Mouse (Mus musculus) thymus, postnatal 10 days (tissue): ENCODE measurements at regions not wholly inside any gene's neighbourhood (a gene's known extent, or its start where the extent isn't known, plus 50 kb on each side); places are given as distances from the start of the nearest gene placed in this dataset.
A peak's percentile ranks its signal among the peaks of the same experiment; 100 is the strongest.

ENCODE experiments used
- DNase-seq, 2 experiments: peaks; one replicate each; pipeline ENCODE4 v3.0.0; 2021; ENCODE audit warnings: low spot score in 2 of 2

DNA sequence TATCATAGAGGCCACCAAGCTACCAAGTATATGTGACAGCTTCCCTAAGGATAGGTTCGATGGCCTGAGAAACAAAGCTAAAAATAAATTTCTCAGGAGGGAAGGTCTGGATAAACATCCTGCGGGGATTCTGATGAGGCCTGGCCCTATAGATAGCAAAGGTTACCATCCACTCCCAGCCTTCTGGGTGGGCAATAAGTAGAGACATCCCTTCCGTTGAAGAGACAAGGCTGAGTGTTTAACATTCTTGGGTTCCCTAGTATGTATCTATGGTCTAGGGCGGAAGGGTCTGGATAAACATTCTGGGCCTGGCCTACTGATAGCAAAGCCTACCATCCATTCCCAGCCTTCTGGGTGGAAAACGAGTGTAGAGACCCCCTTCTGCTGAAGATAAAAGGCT is 180.5 kb upstream of the Dlk1 start:
- DNase-seq = no peak

DNA sequence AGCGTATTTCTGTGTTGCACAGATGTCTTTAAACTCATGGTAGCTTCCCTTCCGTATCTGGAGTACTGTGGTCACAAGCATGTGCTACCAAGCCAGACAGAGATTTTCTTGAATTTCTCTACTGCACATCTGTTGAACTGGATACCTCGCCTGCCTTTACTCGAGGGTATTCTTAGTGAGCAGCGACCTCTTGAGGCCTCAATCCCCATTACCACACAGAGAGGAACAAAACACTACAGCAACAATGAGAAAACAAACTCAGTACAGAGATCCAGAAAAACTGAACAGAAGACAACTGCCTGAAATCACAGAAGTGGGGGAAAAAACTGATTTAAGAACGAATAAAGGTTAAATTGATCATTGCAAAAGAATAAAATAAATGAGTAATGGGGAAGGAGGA is 137.8 kb upstream of the Dlk1 start:
- no peak for DNase-seq

GRCm38 (mm10) chr12:109325986-109326385 is 126.6 kb upstream of the Dlk1 start:
- no peak for DNase-seq

- no peak for DNase-seq
These were observed 81.3 kb upstream of the Dlk1 start for GRCm38 (mm10) chr12:109371327-109371726.

GRCm38 (mm10) chr12:109385794-109386193 is 66.8 kb upstream of the Dlk1 start:
- DNase-seq = no peak

DNA sequence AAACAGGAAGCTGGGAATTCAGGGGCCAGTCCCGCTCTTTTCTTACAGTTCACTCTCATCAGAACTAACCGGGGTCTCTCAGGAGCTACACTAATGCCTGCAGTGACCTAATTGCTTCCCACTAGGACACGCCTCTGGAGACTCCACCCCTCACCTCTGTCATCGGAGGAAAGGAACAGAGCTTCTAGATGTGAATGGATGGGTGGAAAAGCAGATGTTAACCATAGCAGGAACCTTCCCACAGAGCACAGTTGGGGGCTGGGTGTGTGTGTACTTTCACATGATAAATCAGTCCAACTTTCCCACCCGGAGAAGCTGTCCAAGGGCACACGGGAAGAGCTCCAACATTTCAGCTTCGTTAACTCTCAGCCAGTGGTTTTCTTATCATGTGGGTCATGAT is 63.8 kb upstream of the Dlk1 start:
- DNase-seq = no peak

DNA sequence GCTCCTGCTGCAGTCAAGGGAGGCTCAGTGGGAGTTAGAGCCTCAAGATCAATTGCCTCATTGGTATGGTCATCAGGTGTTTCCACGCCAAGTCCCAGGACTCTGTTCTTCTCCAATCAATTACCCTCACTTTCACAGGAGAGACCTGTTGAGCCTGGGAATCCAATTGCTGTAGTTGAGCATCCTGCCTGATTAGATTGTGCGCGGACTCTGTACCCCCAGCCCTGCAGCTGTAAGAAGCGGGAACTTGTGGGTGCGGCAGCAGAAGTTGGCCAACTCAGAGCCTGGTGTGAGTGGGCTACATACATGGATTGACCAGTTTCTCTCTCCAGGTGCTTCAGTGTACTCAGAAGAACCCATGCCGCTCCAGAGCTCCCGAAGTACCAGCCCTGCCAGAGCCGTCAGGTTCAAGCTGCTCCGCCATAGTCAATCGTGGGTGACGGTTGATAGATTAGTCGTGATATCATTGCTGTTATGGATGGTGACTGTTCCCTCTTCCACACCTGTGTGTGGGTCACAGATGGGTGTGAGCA is 62.2 kb upstream of the Dlk1 start:
- no peak for DNase-seq

GRCm38 (mm10) chr12:109390978-109391377 is 61.6 kb upstream of the Dlk1 start:
- no peak for DNase-seq

DNA sequence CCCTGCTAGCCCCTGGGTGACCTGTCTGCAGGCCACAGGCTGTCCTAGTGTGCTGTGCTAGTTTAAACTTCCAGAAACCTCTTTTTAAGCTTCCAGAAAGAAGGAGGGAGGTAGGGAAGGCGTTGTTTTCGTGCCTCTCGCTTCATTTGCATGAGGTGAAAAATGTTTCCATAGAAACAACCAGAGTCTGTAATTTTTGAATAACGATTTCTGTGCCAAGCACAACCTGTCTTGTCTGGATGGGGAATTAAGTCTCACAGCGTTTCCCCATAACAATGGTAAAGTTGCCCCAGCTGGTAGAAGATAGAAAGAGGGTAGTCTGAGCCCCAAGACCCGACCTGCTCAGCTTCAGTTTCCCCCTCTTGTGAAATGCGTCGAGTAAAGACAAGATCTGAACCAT is 59.3 kb upstream of the Dlk1 start:
- DNase-seq = no peak

GRCm38 (mm10) chr12:109393795-109394194 is 58.8 kb upstream of the Dlk1 start:
- DNase-seq = peak; percentile 43 to 71

GRCm38 (mm10) chr12:109394396-109394795 is 58.2 kb upstream of the Dlk1 start:
- no peak for DNase-seq

- no peak for DNase-seq
These were observed 56.0 kb upstream of the Dlk1 start for GRCm38 (mm10) chr12:109396614-109397013.

GRCm38 (mm10) chr12:109397175-109398058 is 55.2 kb upstream of the Dlk1 start:
- no peak for DNase-seq

DNA sequence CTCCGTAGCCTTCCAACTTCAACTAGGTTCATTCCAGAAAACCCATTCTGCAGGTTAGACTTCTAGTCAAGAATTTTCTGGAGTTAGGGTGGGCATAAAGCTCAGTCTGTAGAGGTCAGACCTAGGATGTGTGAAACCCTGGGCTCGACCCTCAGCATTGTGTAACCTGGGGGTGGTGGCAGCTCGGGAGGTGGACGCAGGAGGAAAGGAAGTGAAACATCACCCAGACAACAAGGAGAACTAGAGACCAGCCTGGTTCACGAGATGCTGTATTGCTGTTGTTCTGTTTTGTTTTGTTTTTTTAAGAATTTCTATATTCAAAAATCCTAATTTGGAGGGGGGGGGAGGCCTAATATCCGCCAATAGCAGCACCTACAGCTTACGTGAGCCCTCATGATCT is 54.1 kb upstream of the Dlk1 start:
- DNase-seq = no peak

GRCm38 (mm10) chr12:109398951-109399350 is 53.7 kb upstream of the Dlk1 start:
- DNase-seq = no peak

GRCm38 (mm10) chr12:109399591-109399990 is 53.0 kb upstream of the Dlk1 start:
- DNase-seq = no peak

GRCm38 (mm10) chr12:109400041-109400440 is 52.6 kb upstream of the Dlk1 start:
- DNase-seq = no peak

DNA sequence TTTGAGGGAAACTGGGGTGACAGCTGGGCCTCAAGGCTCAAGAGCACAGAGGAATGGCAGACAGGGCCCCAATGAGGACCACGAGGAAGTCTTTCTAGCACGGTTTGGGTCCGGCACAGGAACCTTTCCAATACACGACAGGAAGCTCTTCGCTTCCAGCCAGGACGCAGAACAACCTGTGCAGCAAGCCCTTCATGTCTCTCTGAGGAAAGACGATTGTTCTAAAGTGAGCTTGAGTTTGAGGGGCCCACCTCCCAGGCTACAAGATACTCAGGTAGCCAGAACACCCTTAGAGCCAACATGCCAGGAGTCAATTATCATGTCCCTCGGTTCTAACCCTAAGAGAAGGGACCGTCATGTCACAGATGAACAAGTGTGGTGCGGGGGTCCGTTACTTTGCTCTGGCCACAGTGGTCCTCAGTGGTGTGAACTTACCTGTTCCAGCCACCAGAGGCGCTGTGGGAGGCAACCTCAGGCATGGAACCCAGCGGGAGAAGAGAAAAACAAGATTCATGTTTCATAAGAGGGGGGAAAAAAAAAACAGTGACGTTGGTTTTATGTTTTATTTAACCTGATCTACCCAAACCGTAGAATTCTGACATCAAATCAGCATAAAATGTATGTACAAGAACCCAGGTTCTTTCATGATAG is 51.6 kb upstream of the Dlk1 start:
- peak in 1 of 2 experiments; percentile 28 for DNase-seq

DNA sequence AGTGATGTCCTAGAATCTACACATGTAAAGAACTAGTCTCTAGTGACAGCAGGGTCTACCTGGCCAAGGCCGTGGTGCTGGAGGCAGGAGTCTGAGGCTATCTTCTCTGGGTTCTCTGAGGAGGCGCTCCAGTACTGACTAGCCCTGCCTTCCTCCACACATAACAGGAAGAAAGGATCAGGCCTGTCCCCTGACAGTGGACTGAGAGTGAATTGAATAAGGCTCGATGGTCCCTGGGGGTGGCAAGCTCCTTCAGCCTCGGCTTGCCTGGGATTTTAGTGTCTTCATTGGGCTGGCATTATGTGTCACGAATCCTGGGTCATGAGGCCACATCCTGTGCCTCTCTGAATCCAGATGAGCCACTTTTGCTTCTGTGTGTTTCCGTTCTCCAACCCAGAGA is 50.9 kb upstream of the Dlk1 start:
- DNase-seq = no peak

- no peak for DNase-seq
These were observed 50.4 kb upstream of the Dlk1 start for GRCm38 (mm10) chr12:109402226-109402625.
